Mouse (Mus musculus): Measurements from ENCODE around the gene Skiv2l.

GRCm38 (mm10) chr17:34808599-34809205 lies 41.3 kb downstream of the Skiv2l start:
- no peak for TF ChIP-seq POLR2A (IDR thresholded peaks at IDR 0.05; ENCODE audit: low read depth, low read length)
- TF ChIP-seq CTCF (conservative IDR thresholded peaks at IDR 0.05; ENCODE audit: insufficient read depth, insufficient read length, low read depth, low read length) = no peak

Data from kidney, adult 2 months (tissue).